ENCODE assay signal across 1 mouse cellular context in genomic region chr13:49618365-49618764, GRCm38 (mm10).
TF ChIP-seq lines count a peak whose summit lies in the region.

No protein-coding gene starts in this region.

TF ChIP-seq in MEL, 35 proteins besides CTCF, POLR2A, EP300 and RAD21 (continued from another document):
- no peak for TF ChIP-seq NRF1 (IDR thresholded peaks at IDR 0.05; ENCODE audit: insufficient read depth, low read depth, low read length, poor library complexity, severe bottlenecking)
- TF ChIP-seq CHD1 (IDR thresholded peaks at IDR 0.05; ENCODE audit: low read depth, low read length) = no peak
- no peak for TF ChIP-seq GABPA (IDR thresholded peaks at IDR 0.05; ENCODE audit: low read depth, low read length)
- TF ChIP-seq USF2 (IDR thresholded peaks at IDR 0.05; ENCODE audit: borderline replicate concordance in 1 of 2, insufficient read depth in 1 of 2, low read depth in 1 of 2, low read length in 2 of 2) = no peak
- TF ChIP-seq ZKSCAN1 (IDR thresholded peaks at IDR 0.05; ENCODE audit: low read depth, low read length) = no peak
- no peak for TF ChIP-seq HCFC1 (IDR thresholded peaks at IDR 0.05; ENCODE audit: low read depth, low read length)
- TF ChIP-seq USF1 (IDR thresholded peaks at IDR 0.05; ENCODE audit: low read depth, low read length) = no peak
- no peak for TF ChIP-seq NELFE (IDR thresholded peaks at IDR 0.05; ENCODE audit: low read depth, low read length)
